Mouse (Mus musculus): ENCODE data around the gene Slc45a2. TPM values are rescaled to one million over a fixed set of nuclear protein-coding genes. Genes with fewer than 3 reads are reported as not detected.
"Not testable (repeated sequence)": the region's sequence is repeated elsewhere in the genome, so short reads cannot be mapped to it uniquely, and the experiment has no call there.

Gene Slc45a2
- total and polyA plus RNA-seq, 3 experiments: not detected

DNA sequence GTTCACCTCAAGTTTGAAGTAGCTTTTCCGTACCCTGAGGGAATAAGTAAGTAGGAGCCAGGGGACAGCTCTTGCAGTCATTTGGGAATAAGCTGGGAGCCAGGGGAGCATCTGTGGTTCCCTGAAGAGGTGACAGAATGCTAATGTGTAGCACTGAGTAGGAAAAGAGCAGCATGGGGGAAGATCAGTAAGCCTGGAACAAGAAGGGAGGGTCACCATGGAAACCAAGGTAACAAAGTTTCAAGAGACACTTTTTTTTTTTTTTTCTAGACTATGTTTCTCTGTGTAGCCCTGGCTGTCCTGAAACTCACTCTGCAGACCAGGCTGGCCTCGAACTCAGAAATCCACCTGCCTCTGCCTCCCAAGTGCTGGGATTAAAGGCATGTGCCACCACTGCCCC, 14.0 kb upstream of the Slc45a2 start:
- H3K27ac ChIP-seq (ENCODE audit: insufficient read depth, low read depth); H3K9ac ChIP-seq (ENCODE audit: insufficient read depth, low read depth); in situ Hi-C loops (cut with MboI; ENCODE audit: low pct_ligation_motif_present, low pct_unique_long_range_greater_than_20kb, low sequenced_read_pairs); dilution Hi-C loops (cut with MboI; ENCODE audit: extremely low pct_ligation_motif_present, extremely low pct_unique_long_range_greater_than_20kb, low sequenced_read_pairs); H3K4me2 ChIP-seq (ENCODE audit: insufficient read depth, low read depth, poor library complexity, severe bottlenecking); H3K4me3 ChIP-seq (replicated peaks in 1 of 3; ENCODE audit: low read depth in 2 of 3, low read length in 2 of 3, poor library complexity in 1 of 3); H3K79me2 ChIP-seq (replicated peaks; ENCODE audit: control insufficient read depth, extremely low read depth, insufficient read depth, poor library complexity, severe bottlenecking); H3K9me3 ChIP-seq (replicated peaks; ENCODE audit: low read length); H3K27me3 ChIP-seq (replicated peaks); DNase-seq (ENCODE audit: extremely low read depth): not testable (repeated sequence)
- Histone ChIP-seq H3K36me3 (replicated peaks in 1 of 2; ENCODE audit: control insufficient read depth in 1 of 2, insufficient read depth in 1 of 2, low read length in 1 of 2) (peaks cover 30 to 62% of the 10 kb centered on the region in 2 experiments), H3K4me1 (ENCODE audit: control insufficient read depth in 1 of 2, insufficient read depth in 2 of 2) (peaks cover 0 to 10% of the 10 kb centered on the region in 2 experiments; a peak in 2 of 4 replicates)

DNA sequence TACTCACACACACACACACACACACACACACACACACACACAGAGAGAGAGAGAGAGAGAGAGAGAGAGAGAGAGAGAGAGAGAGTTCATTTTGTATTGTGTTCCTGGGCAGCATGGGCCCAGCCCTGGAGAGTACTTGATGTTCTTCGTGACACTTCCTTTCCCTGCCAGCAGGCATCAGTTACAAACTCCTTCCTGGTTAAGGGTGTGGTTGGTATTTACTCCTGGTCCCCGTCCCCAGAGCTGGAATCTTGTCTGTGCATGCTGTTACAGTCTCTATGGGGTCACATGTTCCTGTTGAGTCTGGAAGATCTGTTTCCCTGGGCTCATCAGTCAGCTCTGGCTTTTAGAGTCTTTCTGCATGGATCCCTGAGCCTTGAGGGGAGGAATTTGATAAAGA, 10.1 kb upstream of the Slc45a2 start:
- DNase-seq (ENCODE audit: extremely low read depth): no peak
- Histone ChIP-seq H3K4me1 (ENCODE audit: control insufficient read depth in 1 of 2, insufficient read depth in 2 of 2) (no peaks in the 10 kb centered on the region), H3K27me3 (replicated peaks) (no peaks in the 10 kb centered on the region), H3K9me3 (replicated peaks; ENCODE audit: low read length) (no peaks in the 10 kb centered on the region), H3K9ac (ENCODE audit: insufficient read depth, low read depth) (no peak overlapping the region), H3K79me2 (replicated peaks; ENCODE audit: control insufficient read depth, extremely low read depth, insufficient read depth, poor library complexity, severe bottlenecking) (no peaks in the 10 kb centered on the region), H3K27ac (ENCODE audit: insufficient read depth, low read depth) (no peak overlapping the region), H3K4me2 (ENCODE audit: insufficient read depth, low read depth, poor library complexity, severe bottlenecking) (no peak overlapping the region), H3K4me3 (replicated peaks in 1 of 3; ENCODE audit: low read depth in 2 of 3, low read length in 2 of 3, poor library complexity in 1 of 3) (no peak overlapping the region), H3K36me3 (replicated peaks in 1 of 2; ENCODE audit: control insufficient read depth in 1 of 2, insufficient read depth in 1 of 2, low read length in 1 of 2) (peaks cover 32 to 64% of the 10 kb centered on the region in 2 experiments)
- dilution Hi-C loops (cut with MboI; ENCODE audit: extremely low pct_ligation_motif_present, extremely low pct_unique_long_range_greater_than_20kb, low sequenced_read_pairs): no loop called here
- TF ChIP-seq BHLHE40 (IDR thresholded peaks at IDR 0.05; ENCODE audit: low read depth, low read length): no peak
- no peak for TF ChIP-seq POLR2AphosphoS2 (IDR thresholded peaks at IDR 0.05; ENCODE audit: low read depth, low read length)
- TF ChIP-seq ZNF384 (IDR thresholded peaks at IDR 0.05; ENCODE audit: low read depth, low read length): no peak
- no peak for TF ChIP-seq MAFK (IDR thresholded peaks at IDR 0.05; ENCODE audit: insufficient replicate concordance, low read length)
- TF ChIP-seq E2F4 (IDR thresholded peaks at IDR 0.05; ENCODE audit: insufficient replicate concordance, low read depth, low read length): no peak
- TF ChIP-seq CHD2 (IDR thresholded peaks at IDR 0.05; ENCODE audit: low read length): no peak
- TF ChIP-seq MAZ (IDR thresholded peaks at IDR 0.05; ENCODE audit: low read depth, low read length): no peak
- TF ChIP-seq SIN3A (IDR thresholded peaks at IDR 0.05; ENCODE audit: low read length): no peak
- TF ChIP-seq TCF12 (IDR thresholded peaks at IDR 0.05; ENCODE audit: low read depth, low read length): no peak
- TF ChIP-seq HCFC1 (IDR thresholded peaks at IDR 0.05; ENCODE audit: low read depth, low read length): no peak
- TF ChIP-seq KAT2A (IDR thresholded peaks at IDR 0.05; ENCODE audit: insufficient replicate concordance, low read length): no peak
- no peak for TF ChIP-seq ZC3H11A (IDR thresholded peaks at IDR 0.05; ENCODE audit: low read depth, low read length)
- no peak for TF ChIP-seq NELFE (IDR thresholded peaks at IDR 0.05; ENCODE audit: low read depth, low read length)
- TF ChIP-seq UBTF (IDR thresholded peaks at IDR 0.05; ENCODE audit: low read depth, low read length): no peak
- TF ChIP-seq JUN (IDR thresholded peaks at IDR 0.05; ENCODE audit: insufficient read depth, low read depth, low read length): no peak
- no peak for TF ChIP-seq MAX (IDR thresholded peaks at IDR 0.05; ENCODE audit: low read length)
- TF ChIP-seq CTCF (conservative IDR thresholded peaks at IDR 0.05 in 1 of 2, IDR thresholded peaks at IDR 0.05 in 1 of 2; ENCODE audit: low read depth in 2 of 2, low read length in 2 of 2): no peak
- TF ChIP-seq ZKSCAN1 (IDR thresholded peaks at IDR 0.05; ENCODE audit: borderline replicate concordance, low read depth, low read length): no peak
- TF ChIP-seq EP300 (IDR thresholded peaks at IDR 0.05; ENCODE audit: low read length): no peak
- no peak for TF ChIP-seq IRF4 (IDR thresholded peaks at IDR 0.05; ENCODE audit: low read depth, low read length)
- in situ Hi-C loops (cut with MboI; ENCODE audit: low pct_ligation_motif_present, low pct_unique_long_range_greater_than_20kb, low sequenced_read_pairs): no loop called here

Data from CH12.LX (cell line).